Mouse (Mus musculus) activated CD4-positive, CD25-positive, alpha-beta regulatory T cell, adult 9 weeks (primary cell): ENCODE measurements around the gene Hnrnpab. TPM values are rescaled to one million over a fixed set of nuclear protein-coding genes. Genes with fewer than 3 reads are reported as not detected.

ENCODE experiments used
- polyA plus RNA-seq: library from polyadenylated mRNA; unstranded; fragments of 100-300 nt; shearing (Covaris generic); gene quantifications from one replicate; pipeline ENCODE4 v1.2.1, GENCODE M21; 2017

Gene Hnrnpab
- polyA plus RNA-seq = 26.2 TPM

DNA sequence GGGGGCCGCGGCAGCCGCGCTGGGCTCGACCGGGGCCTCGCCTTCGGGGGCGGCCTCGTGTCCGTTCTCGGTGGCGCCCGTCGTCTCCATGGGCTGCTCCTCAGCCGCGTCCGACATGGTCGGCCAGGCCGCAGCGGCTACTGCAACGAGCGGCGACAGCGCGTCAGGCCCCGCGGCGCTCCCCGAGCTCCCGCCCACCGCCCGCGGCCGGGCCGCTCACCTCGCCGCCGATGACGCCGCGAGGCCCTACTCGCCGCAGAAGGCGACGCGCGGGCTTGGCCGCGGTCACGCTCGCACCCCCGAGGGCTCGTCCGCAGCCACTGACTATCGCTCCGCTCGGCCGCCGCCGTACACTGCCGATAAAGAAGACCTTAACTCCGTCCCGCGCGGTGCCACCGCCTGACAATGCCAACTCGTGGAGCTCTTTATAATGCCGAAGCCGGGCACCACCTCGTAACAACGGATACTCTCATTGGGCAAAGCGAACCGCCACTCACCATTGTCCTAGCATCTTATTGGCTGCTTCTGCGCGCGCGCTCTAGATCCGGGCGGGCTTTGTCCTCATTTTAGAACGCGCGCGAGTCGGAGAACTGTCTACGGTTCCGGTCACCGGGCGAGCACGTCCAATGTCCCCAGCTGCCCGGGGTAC lies at the start of gene Hnrnpab:
Gene Hnrnpab (minus strand): TSS at position 401 of the 649 bp plus-strand sequence.

DNA sequence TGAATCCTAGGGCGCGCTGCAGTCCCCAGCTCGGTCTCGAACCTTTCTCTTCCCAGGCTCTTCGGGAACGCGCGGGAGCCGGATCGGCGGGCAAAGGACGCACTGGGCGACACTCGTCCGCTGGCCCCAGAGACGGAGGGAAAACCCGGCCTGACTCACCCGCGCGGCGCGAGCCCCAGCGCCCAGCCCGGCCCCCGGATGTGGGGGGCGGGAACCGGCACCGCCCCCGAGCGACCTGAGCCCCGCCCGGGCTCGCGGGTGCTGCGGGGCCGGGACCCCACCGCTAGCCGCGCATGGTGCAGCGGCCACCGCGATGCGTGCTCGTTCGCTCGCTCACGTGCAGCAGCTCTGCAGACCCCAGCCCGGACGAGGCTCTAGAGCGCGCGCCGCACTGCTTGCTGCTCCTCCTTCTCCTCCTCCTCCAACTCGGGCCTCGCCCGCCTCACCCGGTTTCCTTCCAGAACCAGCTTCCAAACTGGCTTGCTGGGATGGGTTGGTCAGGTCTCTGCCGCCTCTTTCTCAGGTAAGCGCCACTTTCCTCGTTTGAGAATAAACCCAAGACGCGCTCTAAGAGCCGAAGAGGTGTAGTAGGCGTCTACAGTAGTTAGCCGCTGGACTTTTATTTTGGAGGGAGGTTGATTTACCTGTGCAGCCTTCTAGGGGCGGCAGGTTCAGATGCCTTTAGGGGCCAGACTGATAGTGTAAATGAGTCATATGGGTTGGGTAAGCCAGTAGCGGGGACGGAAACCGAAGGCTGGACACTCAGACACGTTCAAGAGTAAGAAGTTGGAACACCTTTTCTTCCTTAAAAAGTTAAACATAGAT lies 44.3 kb upstream of the Hnrnpab start, which contains the start of the genes N4bp3 and D930048N14Rik:
Gene N4bp3 (minus strand): TSS at position 152 of the 825 bp plus-strand sequence.
Gene D930048N14Rik (plus strand): TSS at position 264 of the 825 bp plus-strand sequence.

DNA sequence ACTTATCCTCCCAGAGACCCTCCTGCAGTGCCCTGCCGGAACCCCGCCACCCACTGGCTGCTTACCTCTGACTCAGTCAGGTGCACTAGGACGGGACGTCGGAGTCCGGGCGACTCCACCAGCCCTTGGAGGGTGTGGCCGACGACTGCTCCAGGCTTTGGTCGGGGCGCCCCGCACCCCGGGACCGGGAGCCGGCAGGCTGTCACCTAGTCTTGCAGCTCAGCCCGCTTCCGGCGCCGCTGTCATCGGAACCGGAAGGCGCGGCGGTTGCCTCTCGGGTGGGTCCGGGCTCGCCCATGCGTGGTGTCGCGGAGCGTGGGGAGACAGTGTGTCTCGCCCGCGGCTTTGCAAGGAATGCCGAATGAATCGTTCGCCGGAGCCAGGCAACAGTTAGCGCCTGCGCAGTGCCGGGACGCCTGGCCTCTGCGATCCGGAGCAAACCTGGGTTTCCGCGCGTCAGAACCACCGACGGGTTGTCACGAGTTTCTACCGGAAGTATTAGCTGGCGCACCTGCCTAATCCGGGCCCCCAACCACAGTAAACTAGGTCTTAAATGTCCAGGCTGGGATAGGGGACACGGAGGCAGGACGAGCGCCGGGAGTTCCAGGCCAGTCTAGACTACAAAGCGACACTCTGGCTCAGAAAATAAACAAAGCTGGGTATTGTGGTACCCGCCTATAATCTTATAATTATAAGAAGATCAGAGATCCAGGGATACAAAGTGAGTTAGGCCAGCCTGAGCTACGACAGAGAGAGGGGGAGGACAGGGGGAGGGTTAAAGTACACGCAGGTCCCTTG lies 29.1 kb upstream of the Hnrnpab start, which contains the start of gene Rmnd5b:
Gene Rmnd5b (minus strand): TSS at position 372 of the 798 bp plus-strand sequence.

DNA sequence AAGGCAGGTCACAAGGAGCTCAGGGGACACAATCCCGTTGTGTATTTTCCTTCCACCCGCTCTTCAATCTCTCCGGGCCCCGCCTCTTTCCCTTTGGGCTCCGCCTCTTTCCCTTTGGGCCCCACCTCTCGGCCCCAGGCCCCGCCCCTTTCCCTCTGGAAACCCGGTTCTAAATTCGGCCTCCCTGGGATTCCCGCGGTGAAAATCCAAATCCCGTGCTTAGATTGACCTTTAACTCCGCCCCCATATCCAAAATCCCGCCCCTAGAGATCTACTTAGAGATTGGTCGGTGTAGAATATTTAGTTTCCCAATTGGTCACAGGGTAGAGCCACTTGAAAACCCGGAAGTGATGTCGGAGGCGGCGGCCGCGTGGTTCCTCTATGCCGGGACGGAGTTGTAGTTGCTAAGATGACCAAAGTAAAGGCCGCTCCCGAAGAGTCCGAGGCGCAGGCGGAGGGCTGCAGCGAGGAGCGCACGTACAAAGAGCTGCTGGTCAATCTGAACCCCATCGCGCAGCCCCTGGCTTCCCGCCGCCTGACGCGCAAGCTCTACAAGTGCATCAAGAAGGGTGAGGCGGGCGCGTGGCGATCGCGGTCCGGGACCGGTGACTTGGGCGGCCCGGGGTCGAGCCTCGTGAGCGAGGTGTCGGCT lies 12.9 kb upstream of the Hnrnpab start, which contains the start of gene Nhp2:
Gene Nhp2 (plus strand): TSS at position 327 of the 652 bp plus-strand sequence.

DNA sequence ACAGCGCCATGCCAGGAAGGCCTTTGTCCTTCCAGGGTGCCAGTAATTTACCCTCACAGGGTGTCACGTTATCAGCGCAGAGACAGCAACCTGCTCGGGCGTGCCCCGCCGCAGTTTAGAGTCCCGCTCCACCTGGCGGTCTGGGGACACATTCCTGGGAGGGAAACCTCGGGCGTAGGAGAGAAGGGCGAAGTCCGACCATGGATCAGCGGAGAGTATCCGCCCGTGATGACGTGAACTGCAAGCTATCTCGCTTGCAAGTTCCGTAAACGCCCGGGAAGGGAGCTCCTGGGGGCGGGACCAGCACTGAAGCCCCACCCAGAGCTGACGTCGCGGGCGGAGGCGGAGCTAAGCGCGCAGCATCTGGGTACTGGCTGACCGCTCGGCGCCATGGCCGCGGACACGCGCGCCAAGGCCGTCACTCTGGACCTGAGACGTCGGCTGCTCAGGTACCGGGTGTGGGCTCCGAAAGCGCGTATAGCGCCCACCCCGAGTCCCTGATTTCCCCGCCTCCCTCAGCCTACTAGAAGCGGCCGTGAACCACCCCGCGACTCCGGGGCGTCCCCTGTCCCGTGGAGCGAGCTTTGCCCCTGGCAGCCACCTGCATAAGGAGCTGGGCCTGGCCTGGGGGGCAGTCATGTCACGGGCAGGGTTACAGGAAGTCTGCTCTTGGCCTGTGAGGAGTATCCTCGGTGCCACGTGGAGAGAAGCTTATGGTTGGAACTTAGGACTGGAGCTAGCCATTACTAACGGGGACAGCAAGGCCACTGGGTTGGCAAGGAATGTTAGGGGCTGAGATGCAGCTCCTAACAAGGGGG lies 22.0 kb downstream of the Hnrnpab start, which contains the start of gene Phykpl:
Gene Phykpl (plus strand): TSS at position 327 of the 818 bp plus-strand sequence.

Other genes starting within 250 kb of the Hnrnpab start
- 23.5 TPM for gene Phykpl, start 22.1 kb downstream of the Hnrnpab start, polyA plus RNA-seq
- 118 TPM for gene Nhp2, start 12.9 kb upstream of the Hnrnpab start, polyA plus RNA-seq
- 86.9 TPM for gene Rmnd5b, start 29.0 kb upstream of the Hnrnpab start, polyA plus RNA-seq
- gene N4bp3, start 44.0 kb upstream of the Hnrnpab start, polyA plus RNA-seq = 9.0 TPM
- gene D930048N14Rik, start 44.1 kb upstream of the Hnrnpab start, polyA plus RNA-seq = 1.0 TPM
- 18.7 TPM for gene 0610009B22Rik, start 82.0 kb upstream of the Hnrnpab start, polyA plus RNA-seq
- 32.4 TPM for gene Sec24a, start 156.8 kb upstream of the Hnrnpab start, polyA plus RNA-seq
- gene Sar1b, start 156.8 kb upstream of the Hnrnpab start, polyA plus RNA-seq = 134 TPM